Mouse (Mus musculus) gastrocnemius, postnatal 10 days (tissue): ENCODE results near the gene Sipa1l2. TPM values are rescaled to one million over a fixed set of nuclear protein-coding genes. Genes with fewer than 3 reads are reported as not detected.
A peak's percentile ranks its signal among the peaks of the same experiment; 100 is the strongest.

ENCODE experiments used
- DNase-seq: peaks from one replicate; pipeline ENCODE4 v3.0.0; 2021; ENCODE audit warnings: mixed read lengths
- total RNA-seq, 2 experiments: library from RNA; stranded (reverse); gene quantifications; 2 replicates each; pipeline ENCODE4 v1.2.3; 2021

The Sipa1l2 gene
- total RNA-seq, 2 experiments from 2014 or later, result 12.9 to 16.7 TPM

GRCm38 (mm10) chr8:125580426-125580825, 10.8 kb upstream of the Sipa1l2 start:
- DNase-seq, result no peak

- no peak for DNase-seq
Observed at GRCm38 (mm10) chr8:125576127-125576526, 6.5 kb upstream of the Sipa1l2 start.

- no peak for DNase-seq
Observed at GRCm38 (mm10) chr8:125574280-125574679, 4.7 kb upstream of the Sipa1l2 start.

GRCm38 (mm10) chr8:125572246-125572645, 2.6 kb upstream of the Sipa1l2 start:
- no peak for DNase-seq

- DNase-seq, result no peak
Observed at GRCm38 (mm10) chr8:125570835-125571465, 1.3 kb upstream of the Sipa1l2 start.

- DNase-seq, result no peak
Observed at GRCm38 (mm10) chr8:125570389-125570788, 781 bp upstream of the Sipa1l2 start.

- peak; percentile 56 for DNase-seq
Observed at GRCm38 (mm10) chr8:125568851-125569532, 616 bp downstream of the Sipa1l2 start.

GRCm38 (mm10) chr8:125568421-125568850, 1.2 kb downstream of the Sipa1l2 start:
- DNase-seq, result no peak

- DNase-seq, result no peak
Observed at GRCm38 (mm10) chr8:125567569-125567968, 2.0 kb downstream of the Sipa1l2 start.

GRCm38 (mm10) chr8:125562878-125563277, 6.7 kb downstream of the Sipa1l2 start:
- no peak for DNase-seq

- no peak for DNase-seq
Observed at GRCm38 (mm10) chr8:125560825-125561490, 8.7 kb downstream of the Sipa1l2 start.

GRCm38 (mm10) chr8:125559066-125559653, 10.4 kb downstream of the Sipa1l2 start:
- DNase-seq, result no peak

GRCm38 (mm10) chr8:125558109-125559065, 11.2 kb downstream of the Sipa1l2 start:
- peak; percentile 66 for DNase-seq

GRCm38 (mm10) chr8:125557391-125558108, 12.1 kb downstream of the Sipa1l2 start:
- DNase-seq, result no peak

- no peak for DNase-seq
Observed at GRCm38 (mm10) chr8:125556706-125557105, 12.9 kb downstream of the Sipa1l2 start.

GRCm38 (mm10) chr8:125550567-125550966, 19.0 kb downstream of the Sipa1l2 start:
- no peak for DNase-seq

GRCm38 (mm10) chr8:125547296-125547695, 22.3 kb downstream of the Sipa1l2 start:
- DNase-seq, result no peak

GRCm38 (mm10) chr8:125545866-125546265, 23.7 kb downstream of the Sipa1l2 start:
- DNase-seq, result no peak

GRCm38 (mm10) chr8:125542893-125543613, 26.6 kb downstream of the Sipa1l2 start:
- DNase-seq, result no peak
